Mouse (Mus musculus) heart, adult 11 months (tissue): ENCODE results near the gene Polg2.
"Not testable (repeated sequence)": the region's sequence is repeated elsewhere in the genome, so short reads cannot be mapped to it uniquely, and the experiment has no call there.

Experiments
- DNase-seq: peaks from one replicate; pipeline ENCODE4 v3.0.0; 2022

Gene Polg2

GRCm38 (mm10) chr11:106788775-106789459, 9.6 kb upstream of the Polg2 start, which contains the start of the genes Ddx5 and Cep95:
TSS of gene Ddx5 (minus strand) at chr11:106789185.
TSS of gene Cep95 (plus strand) at chr11:106789252.
- peak; percentile 100 for DNase-seq

- DNase-seq = peak; percentile 100
Measured at GRCm38 (mm10) chr11:106788026-106788774, 8.9 kb upstream of the Polg2 start.

- peak; percentile 99 for DNase-seq
Measured at GRCm38 (mm10) chr11:106787131-106788025, 8.0 kb upstream of the Polg2 start.

DNA sequence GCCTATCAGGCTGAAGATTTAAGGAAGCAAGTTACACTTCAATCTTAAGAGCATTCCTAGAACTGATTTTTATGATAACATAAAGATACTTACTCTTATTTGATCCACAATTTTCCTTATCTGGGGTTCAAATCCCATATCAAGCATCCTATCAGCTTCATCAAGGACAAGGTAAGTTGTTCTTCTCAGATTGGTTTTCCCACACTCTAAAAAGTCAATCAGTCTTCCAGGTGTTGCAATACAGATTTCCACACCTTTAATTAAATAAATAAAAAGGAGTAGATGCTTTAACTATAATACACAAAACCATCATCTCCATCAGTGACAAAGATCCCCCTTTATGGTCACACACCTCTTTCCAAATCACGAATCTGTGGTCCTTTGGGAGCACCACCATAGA, 5.7 kb upstream of the Polg2 start:
- no peak for DNase-seq

DNA sequence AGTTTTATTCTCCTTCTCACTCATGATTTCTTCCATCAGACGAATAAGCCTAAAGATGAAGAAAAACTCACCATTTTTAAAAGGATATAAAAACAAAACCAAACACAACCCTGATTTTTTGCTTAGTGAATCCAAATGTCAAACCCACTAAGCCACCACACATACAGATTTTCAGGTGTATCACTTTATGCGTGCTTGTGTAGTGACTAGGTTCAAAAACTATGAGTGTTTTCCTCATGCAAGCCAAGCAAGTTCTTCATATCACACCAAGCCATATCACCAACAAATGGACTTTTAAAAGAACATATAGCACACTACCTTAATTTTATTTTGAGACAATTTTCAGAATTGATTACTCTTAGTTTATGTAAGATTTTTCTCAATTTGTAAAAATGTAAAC, 5.1 kb upstream of the Polg2 start:
- no peak for DNase-seq

DNA sequence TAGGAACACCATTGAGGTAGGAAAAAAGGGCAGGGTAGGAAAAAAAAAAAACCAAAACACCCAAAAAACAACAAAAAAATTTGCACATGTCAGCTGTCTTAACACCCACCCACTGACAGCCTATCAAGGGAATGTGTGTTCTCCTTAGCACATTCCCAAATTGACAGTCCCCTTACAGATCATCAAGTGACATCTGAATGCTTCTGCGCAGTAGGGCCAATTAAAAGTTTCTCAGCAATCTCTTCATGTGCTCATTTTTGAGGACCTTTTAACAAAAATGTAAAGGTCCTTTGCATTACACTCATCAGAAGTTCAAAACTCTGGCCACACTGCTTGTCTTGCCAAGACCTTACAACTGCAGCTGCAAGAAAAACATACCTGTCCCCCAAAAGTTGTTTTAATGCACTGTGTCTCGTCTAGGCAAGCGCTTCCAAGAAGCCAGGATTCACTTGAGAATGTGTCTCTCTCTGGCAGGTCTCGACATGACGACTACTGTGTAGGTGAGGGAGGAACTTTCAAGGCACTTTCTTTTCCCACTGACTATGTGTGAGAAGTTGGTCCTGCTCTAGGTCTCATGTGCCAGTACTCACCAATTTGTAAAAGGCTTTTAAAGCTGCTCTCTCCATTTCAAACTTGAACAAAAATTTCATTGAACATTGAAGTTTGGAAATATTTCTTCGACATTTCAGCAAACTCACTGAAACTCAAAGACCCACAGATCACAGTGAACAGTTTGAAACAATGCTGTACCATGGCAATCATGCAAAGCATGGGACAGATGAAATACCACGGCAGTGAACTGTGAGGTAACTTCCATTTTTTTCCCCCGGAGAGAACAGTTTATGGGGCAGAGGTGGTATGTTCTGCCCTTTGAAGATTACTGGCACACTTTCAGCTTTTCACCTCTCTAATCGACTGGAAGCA, 3.8 kb upstream of the Polg2 start:
- DNase-seq = no peak

DNA sequence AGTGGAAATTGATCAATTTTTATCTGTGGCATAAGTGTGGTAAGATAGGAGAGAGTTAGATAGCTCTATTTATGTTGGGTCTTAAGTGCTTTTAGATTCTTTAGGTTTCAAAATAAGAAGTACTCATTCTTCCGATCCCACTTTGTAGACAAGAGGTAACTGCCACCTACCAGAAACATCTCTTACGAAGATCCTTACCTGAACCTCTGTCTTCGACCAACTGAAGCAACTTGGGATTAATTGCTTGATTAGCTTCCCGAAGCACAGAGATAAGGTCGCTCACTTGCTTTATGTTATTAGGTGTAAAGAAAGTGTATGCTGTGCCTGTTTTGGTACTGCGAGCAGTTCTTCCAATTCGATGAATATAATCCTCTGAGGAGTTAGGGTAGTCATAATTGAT, 2.9 kb upstream of the Polg2 start:
- DNase-seq = not testable (repeated sequence)

- DNase-seq = no peak
Measured at GRCm38 (mm10) chr11:106780590-106781220, 1.4 kb upstream of the Polg2 start.

DNA sequence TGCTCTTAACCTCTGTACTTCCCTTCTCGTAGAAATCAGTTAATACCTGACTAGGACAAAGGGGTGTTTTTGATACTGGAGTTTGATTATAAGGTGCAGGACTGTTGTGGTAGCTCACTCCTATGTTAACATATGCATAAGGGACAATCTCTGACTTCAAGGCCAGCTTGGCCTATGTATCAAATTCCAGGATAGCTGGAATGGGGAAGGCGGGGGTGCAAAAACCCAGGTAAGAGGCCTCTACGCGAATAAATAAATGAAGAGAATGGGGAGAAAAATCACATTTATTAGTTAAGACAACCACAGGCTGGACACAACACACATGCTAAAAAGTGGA, 720 bp upstream of the Polg2 start:
- DNase-seq = no peak

GRCm38 (mm10) chr11:106778589-106779387, 549 bp downstream of the Polg2 start:
- DNase-seq = no peak

- DNase-seq = no peak
Measured at GRCm38 (mm10) chr11:106778132-106778531, 1.2 kb downstream of the Polg2 start.

DNA sequence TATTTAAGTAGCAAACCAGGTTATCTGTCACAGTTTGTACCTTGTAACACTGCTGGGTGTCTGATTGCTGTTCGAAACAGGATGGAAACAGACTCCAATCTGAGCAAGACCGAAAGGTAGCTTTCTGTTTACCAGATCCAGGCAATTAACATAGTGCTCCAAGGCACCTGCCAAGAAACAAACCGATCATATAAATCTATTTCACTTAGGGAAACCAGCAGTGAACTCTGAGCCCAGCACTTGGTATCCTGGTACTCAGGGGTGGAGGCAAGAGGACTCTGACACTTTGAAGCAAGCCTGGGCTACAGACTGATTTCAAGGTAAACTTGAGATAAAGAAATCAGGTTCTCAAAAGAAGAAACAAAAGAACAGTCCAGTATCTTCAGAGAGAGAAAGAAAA, 1.9 kb downstream of the Polg2 start:
- no peak for DNase-seq

- DNase-seq = no peak
Measured at GRCm38 (mm10) chr11:106776960-106777359, 2.4 kb downstream of the Polg2 start.

DNA sequence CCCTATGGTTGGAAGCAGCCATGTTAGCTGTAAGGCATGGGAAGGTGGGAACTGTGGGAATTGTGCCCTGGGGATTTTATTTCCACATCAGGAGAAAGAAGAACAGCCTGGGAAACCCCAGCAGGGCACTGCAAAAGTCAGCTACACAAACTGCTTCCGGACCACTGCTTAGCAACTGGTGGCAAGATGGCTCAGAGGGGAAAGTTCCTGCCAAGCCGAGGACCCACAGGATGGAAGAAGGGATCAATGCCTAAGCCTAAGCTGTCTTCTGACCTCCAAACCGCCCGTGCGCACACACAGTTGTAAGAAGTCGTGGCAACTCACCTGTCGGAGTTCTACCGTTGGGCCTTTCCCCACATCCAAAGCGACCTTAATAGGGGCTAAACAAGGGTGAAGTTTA, 6.3 kb downstream of the Polg2 start:
- peak; percentile 83 for DNase-seq

DNA sequence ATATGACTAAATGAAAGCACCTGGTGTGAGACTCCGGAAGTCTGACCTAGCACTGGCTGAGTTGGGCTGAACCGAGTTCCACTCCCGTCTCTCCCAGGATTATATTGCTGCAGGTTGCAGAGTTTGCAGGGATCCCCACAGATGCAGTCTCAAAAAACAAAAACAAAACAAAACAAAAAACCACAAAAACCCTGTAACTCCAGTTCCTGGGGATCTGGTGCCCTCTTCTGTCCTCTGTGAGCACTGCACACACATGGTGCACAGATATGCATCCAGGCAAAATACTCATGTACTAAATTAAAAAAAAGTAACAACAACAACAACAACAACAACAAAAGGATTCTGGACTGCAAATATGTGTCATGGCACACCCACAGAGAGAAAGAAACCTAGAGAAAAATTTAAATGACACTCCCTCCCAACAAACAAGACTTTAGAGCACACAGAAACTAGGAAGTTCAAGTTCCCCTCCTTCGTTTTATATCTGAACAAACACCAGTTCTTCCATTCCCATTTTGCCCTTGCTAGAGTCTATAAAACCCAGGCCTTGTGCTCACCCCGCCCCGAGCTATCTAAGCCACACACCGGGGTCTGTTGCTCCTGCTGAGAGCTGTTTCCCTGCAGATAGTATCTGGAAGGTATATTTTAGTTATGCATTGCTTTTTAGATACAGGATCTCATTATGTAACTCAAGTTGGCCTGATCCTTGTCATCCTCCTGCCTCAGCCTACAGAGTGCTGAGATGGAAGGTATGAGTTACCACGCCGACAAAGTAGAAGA, 9.0 kb downstream of the Polg2 start:
- peak; percentile 79 for DNase-seq

DNA sequence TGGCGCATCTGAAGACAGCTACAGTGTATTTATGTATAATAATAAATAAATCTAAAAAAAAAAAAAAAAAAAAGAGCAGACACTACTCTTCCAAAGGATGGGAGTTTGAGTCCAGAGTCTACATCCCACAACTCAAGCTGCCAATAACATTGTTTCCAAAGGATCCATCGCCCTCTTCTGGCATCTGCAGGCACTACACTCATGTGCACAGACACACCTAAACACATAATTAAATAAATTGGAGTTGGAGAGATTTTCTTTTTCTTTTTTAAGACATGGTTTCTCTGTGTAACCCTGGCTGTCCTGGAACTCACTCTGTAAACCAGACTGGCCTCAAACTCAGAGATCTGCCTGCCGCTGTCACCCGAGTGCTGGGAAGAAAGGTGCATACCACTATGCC, 11.8 kb downstream of the Polg2 start:
- DNase-seq = no peak

DNA sequence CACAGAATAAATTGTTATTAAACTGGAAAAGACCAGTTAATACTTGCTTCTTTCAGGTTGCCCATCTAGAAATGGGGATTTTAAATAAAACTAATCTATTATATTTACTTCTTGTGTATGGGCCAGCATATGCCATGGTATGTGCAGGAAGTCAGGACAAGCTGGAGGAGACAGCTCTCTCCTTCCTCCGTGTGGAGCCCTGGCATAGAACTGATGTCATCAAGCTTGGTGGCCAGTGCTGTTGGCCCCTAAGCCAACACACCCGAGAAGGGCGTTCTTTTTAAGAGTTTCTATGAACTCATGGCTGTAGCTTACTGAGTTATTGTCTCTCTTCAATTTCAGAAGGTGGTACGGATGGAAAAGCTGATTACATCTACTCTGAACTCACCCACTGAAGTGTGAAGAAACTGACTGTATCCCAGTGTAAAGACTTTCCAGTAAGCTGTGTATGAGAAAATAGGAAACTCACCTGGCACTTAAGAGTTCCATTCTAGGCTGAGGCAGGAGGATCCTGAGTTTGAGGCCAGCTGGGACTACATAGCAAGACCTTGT, 12.7 kb downstream of the Polg2 start:
- DNase-seq = peak; percentile 72

- no peak for DNase-seq
Measured at GRCm38 (mm10) chr11:106762800-106763185, 16.5 kb downstream of the Polg2 start.

GRCm38 (mm10) chr11:106762139-106762799, 17.1 kb downstream of the Polg2 start:
- peak; percentile 98 for DNase-seq
